Mouse (Mus musculus) midbrain, embryonic 13.5 days (tissue): ENCODE results near the gene Rcc1. TPM values are rescaled to one million over a fixed set of nuclear protein-coding genes. Genes with fewer than 3 reads are reported as not detected.

Experiments
- ATAC-seq: fragments of 200-750 bp; cut with Nextera tagmentation; 2 replicates; pipeline ENCODE4 v1.8.0; 2017; ENCODE audit warnings: mild to moderate bottlenecking, moderate TSS enrichment, moderate library complexity
- H3K27ac ChIP-seq: fragments of 300-500 bp; sonication (generic); 2 replicates; pipeline ENCODE4 v1.5.1; 2015; ENCODE audit warnings: inconsistent platforms, mild to moderate bottlenecking, moderate library complexity
- H3K27me3 ChIP-seq: fragments of 300-500 bp; sonication (generic); 2 replicates; pipeline ENCODE4 v1.6.1; 2015; ENCODE audit warnings: mild to moderate bottlenecking, inconsistent platforms
- H3K36me3 ChIP-seq: fragments of 300-500 bp; sonication (generic); 2 replicates; pipeline ENCODE4 v1.6.1; 2015; ENCODE audit warnings: mild to moderate bottlenecking, inconsistent platforms
- H3K4me1 ChIP-seq: fragments of 300-500 bp; sonication (generic); replicated peaks from 2 replicates; pipeline ENCODE4 v1.6.1; 2015; ENCODE audit warnings: inconsistent platforms
- H3K4me2 ChIP-seq: fragments of 300-500 bp; sonication (generic); replicated peaks from 2 replicates; pipeline ENCODE4 v1.6.1; 2015; ENCODE audit warnings: moderate library complexity, mild to moderate bottlenecking, inconsistent platforms
- H3K4me3 ChIP-seq: fragments of 300-500 bp; sonication (generic); replicated peaks from 2 replicates; pipeline ENCODE4 v1.5.1; 2015; ENCODE audit warnings: mild to moderate bottlenecking, inconsistent platforms
- H3K9ac ChIP-seq: fragments of 300-500 bp; sonication (generic); replicated peaks from 2 replicates; pipeline ENCODE4 v1.6.1; 2015; ENCODE audit warnings: mild to moderate bottlenecking, inconsistent platforms
- H3K9me3 ChIP-seq: fragments of 300-500 bp; sonication (generic); 2 replicates; pipeline ENCODE4 v1.6.1; 2016; ENCODE audit warnings: mild to moderate bottlenecking, inconsistent platforms
- WGBS: fragments of 180-500 bp; shearing (Covaris S2); methylation state at CpG from one replicate; pipeline ENCODE4 v1.1.7; 2015; 5-methylcytosine and 5-hydroxymethylcytosine counted together
- polyA plus RNA-seq: library from polyadenylated mRNA; unstranded; fragments of >200 nt; fragmentation: Nextera tagmentation; extraction: Ambion mirVana; gene quantifications from 2 replicates; pipeline ENCODE4 v1.2.1, GENCODE M21; 2015

Gene Rcc1
- polyA plus RNA-seq, 1 experiment from 2014 or later: 54.6 TPM

- H3K9ac ChIP-seq: no peak overlapping the region
- no peaks in the 10 kb centered on the region for H3K9me3 ChIP-seq
- H3K36me3 ChIP-seq: peaks cover 48% of the 10 kb centered on the region
- 79% methylated on average over 3 of the region's 3 CpGs for WGBS
- no peak overlapping the region for H3K4me2 ChIP-seq
- ATAC-seq: no peak
- H3K4me1 ChIP-seq: peaks cover 17% of the 10 kb centered on the region
- H3K27ac ChIP-seq: no peak overlapping the region
- no peak overlapping the region for H3K4me3 ChIP-seq
- H3K27me3 ChIP-seq: no peaks in the 10 kb centered on the region
Observed at GRCm38 (mm10) chr4:132331960-132332359, 21.4 kb downstream of the Rcc1 start.

- WGBS: 8% methylated on average over 10 of the region's 10 CpGs
- Histone ChIP-seq H3K9ac (peak overlapping the region; percentile 84), H3K4me3 (peak overlapping the region; percentile 66), H3K27ac (peak overlapping the region; percentile 74; the same call in 1 of the 2 replicates), H3K4me2 (peak overlapping the region; percentile 69), H3K27me3 (no peaks in the 10 kb centered on the region), H3K36me3 (peaks cover 42% of the 10 kb centered on the region), H3K9me3 (no peaks in the 10 kb centered on the region), H3K4me1 (peaks cover 17% of the 10 kb centered on the region)
- ATAC-seq: peak; percentile 54
Observed at GRCm38 (mm10) chr4:132329835-132330354, 23.5 kb downstream of the Rcc1 start.

GRCm38 (mm10) chr4:132329115-132329834, 24.1 kb downstream of the Rcc1 start, which contains the start of gene Trnau1ap:
TSS of gene Trnau1ap (minus strand) at chr4:132329538.
- Histone ChIP-seq H3K4me2 (peak within 1 kb of the TSS; percentile 69), H3K27ac (peak within 1 kb of the TSS; percentile 74), H3K27me3 (no peaks in the 10 kb centered on the region), H3K4me3 (peak within 1 kb of the TSS; percentile 66), H3K4me1 (peaks cover 17% of the 10 kb centered on the region), H3K9me3 (no peaks in the 10 kb centered on the region), H3K36me3 (peaks cover 42% of the 10 kb centered on the region), H3K9ac (peak within 1 kb of the TSS; percentile 84)
- WGBS: under 1% methylated on average over 52 of the region's 52 CpGs
- peak; percentile 98 for ATAC-seq

GRCm38 (mm10) chr4:132328391-132328982, 24.9 kb downstream of the Rcc1 start:
- Histone ChIP-seq H3K27ac (peak overlapping the region; percentile 74), H3K4me3 (peak overlapping the region; percentile 66), H3K9ac (peak overlapping the region; percentile 84), H3K4me2 (peak overlapping the region; percentile 69), H3K9me3 (no peaks in the 10 kb centered on the region), H3K27me3 (no peaks in the 10 kb centered on the region), H3K4me1 (peaks cover 17% of the 10 kb centered on the region), H3K36me3 (peaks cover 42% of the 10 kb centered on the region)
- ATAC-seq: no peak
- WGBS: 48% methylated on average over 14 of the region's 14 CpGs

GRCm38 (mm10) chr4:132326481-132326880, 26.9 kb downstream of the Rcc1 start:
- no peak for ATAC-seq
- Histone ChIP-seq H3K36me3 (peaks cover 44% of the 10 kb centered on the region), H3K9ac (no peak overlapping the region), H3K4me1 (peaks cover 17% of the 10 kb centered on the region), H3K4me3 (no peak overlapping the region), H3K27ac (no peak overlapping the region), H3K9me3 (no peaks in the 10 kb centered on the region), H3K27me3 (no peaks in the 10 kb centered on the region), H3K4me2 (no peak overlapping the region)
- WGBS: 82% methylated on average over 5 of the region's 5 CpGs

GRCm38 (mm10) chr4:132315711-132316110, 37.7 kb downstream of the Rcc1 start:
- WGBS: 91% methylated on average over 8 of the region's 8 CpGs
- Histone ChIP-seq H3K4me2 (no peak overlapping the region), H3K27ac (no peak overlapping the region), H3K4me3 (no peak overlapping the region), H3K36me3 (peaks cover 92% of the 10 kb centered on the region), H3K27me3 (no peaks in the 10 kb centered on the region), H3K4me1 (peaks cover under 1% of the 10 kb centered on the region; the same call in 1 of the 2 replicates), H3K9me3 (no peaks in the 10 kb centered on the region), H3K9ac (no peak overlapping the region)
- no peak for ATAC-seq

GRCm38 (mm10) chr4:132312627-132313026, 40.8 kb downstream of the Rcc1 start:
- H3K27me3 ChIP-seq: no peaks in the 10 kb centered on the region
- no peaks in the 10 kb centered on the region for H3K9me3 ChIP-seq
- no peak overlapping the region for H3K9ac ChIP-seq
- no peak overlapping the region for H3K4me3 ChIP-seq
- no peak for ATAC-seq
- no peak overlapping the region for H3K4me2 ChIP-seq
- no peak overlapping the region for H3K27ac ChIP-seq
- H3K4me1 ChIP-seq: peaks cover 15% of the 10 kb centered on the region
- H3K36me3 ChIP-seq: peaks cover 75% of the 10 kb centered on the region
- WGBS: 86% methylated on average over 5 of the region's 5 CpGs

GRCm38 (mm10) chr4:132311801-132312200, 41.6 kb downstream of the Rcc1 start:
- ATAC-seq: no peak
- no peak overlapping the region for H3K9ac ChIP-seq
- no peak overlapping the region for H3K4me2 ChIP-seq
- H3K4me1 ChIP-seq: peaks cover 15% of the 10 kb centered on the region
- H3K9me3 ChIP-seq: no peaks in the 10 kb centered on the region
- 58% methylated on average over 3 of the region's 3 CpGs for WGBS
- H3K27me3 ChIP-seq: no peaks in the 10 kb centered on the region
- H3K36me3 ChIP-seq: peaks cover 68% of the 10 kb centered on the region
- no peak overlapping the region for H3K4me3 ChIP-seq
- no peak overlapping the region for H3K27ac ChIP-seq

GRCm38 (mm10) chr4:132311209-132311608, 42.2 kb downstream of the Rcc1 start:
- ATAC-seq: no peak
- Histone ChIP-seq H3K27ac (no peak overlapping the region), H3K9ac (no peak overlapping the region), H3K9me3 (no peaks in the 10 kb centered on the region), H3K4me3 (no peak overlapping the region), H3K4me2 (no peak overlapping the region), H3K36me3 (peaks cover 62% of the 10 kb centered on the region), H3K4me1 (peaks cover 15% of the 10 kb centered on the region), H3K27me3 (no peaks in the 10 kb centered on the region)
- WGBS: 39% methylated on average over 1 of the region's 1 CpGs

- H3K4me1 ChIP-seq: peaks cover 15% of the 10 kb centered on the region
- peak; percentile 24; the same call in 1 of the 2 replicates for ATAC-seq
- no peaks in the 10 kb centered on the region for H3K9me3 ChIP-seq
- H3K27me3 ChIP-seq: no peaks in the 10 kb centered on the region
- H3K4me2 ChIP-seq: peak overlapping the region; percentile 80
- peak overlapping the region; percentile 65 for H3K4me3 ChIP-seq
- WGBS: 30% methylated on average over 10 of the region's 10 CpGs
- peaks cover 53% of the 10 kb centered on the region for H3K36me3 ChIP-seq
- peak overlapping the region; percentile 90 for H3K27ac ChIP-seq
- peak overlapping the region; percentile 91 for H3K9ac ChIP-seq
Observed at GRCm38 (mm10) chr4:132309849-132310472, 43.4 kb downstream of the Rcc1 start.

GRCm38 (mm10) chr4:132309140-132309848, 44.1 kb downstream of the Rcc1 start:
- no peaks in the 10 kb centered on the region for H3K27me3 ChIP-seq
- WGBS: under 1% methylated on average over 15 of the region's 15 CpGs

More at GRCm38 (mm10) chr4:132309140-132309848, 44.1 kb downstream of the Rcc1 start:
- H3K9ac ChIP-seq: peak overlapping the region; percentile 91
- peaks cover 47% of the 10 kb centered on the region for H3K36me3 ChIP-seq
- H3K27ac ChIP-seq: peak overlapping the region; percentile 90
- no peak for ATAC-seq
- H3K4me3 ChIP-seq: peak overlapping the region; percentile 65
- H3K4me2 ChIP-seq: peak overlapping the region; percentile 80
- H3K9me3 ChIP-seq: no peaks in the 10 kb centered on the region
- H3K4me1 ChIP-seq: peaks cover 15% of the 10 kb centered on the region
